Mouse (Mus musculus) layer of hippocampus, adult 18-20 months (tissue): ENCODE measurements around the gene Dnmt1. TPM values are rescaled to one million over a fixed set of nuclear protein-coding genes. Genes with fewer than 3 reads are reported as not detected.

Experiments used
- microRNA-seq, 2 experiments: library from miRNA; unstranded; fragments of <30 nt; microRNA quantifications; one replicate each; pipeline ENCODE4 v1.2.0; 2021
- total RNA-seq, 2 experiments: library from RNA; stranded (reverse); gene quantifications; 2 replicates each; pipeline ENCODE4 v1.2.3; 2021

Dnmt1 gene
- total RNA-seq, 2 experiments from 2014 or later, result 32.1 to 34.7 TPM

Small RNAs within 50 kb of the gene (microRNA-seq; reads per million reads assigned to microRNA genes)
- 0.49 to 0.98 reads per million in 2 experiments for gene Mir7081

Other genes starting within 250 kb of the Dnmt1 start
- gene Olfm2, start 213.5 kb downstream of the Dnmt1 start, total RNA-seq, result 10 to 100 TPM; 32.0 to 38.5 TPM
- 1 to 10 TPM; 1.7 to 2.0 TPM for gene Col5a3, start 144.8 kb downstream of the Dnmt1 start, total RNA-seq
- gene Rdh8, start 141.4 kb downstream of the Dnmt1 start, total RNA-seq, result not detected
- 10 to 100 TPM; 66.8 to 70.4 TPM for gene A230050P20Rik, start 91.2 kb downstream of the Dnmt1 start, total RNA-seq
- gene Angptl6, start 80.2 kb downstream of the Dnmt1 start, total RNA-seq, result 10 to 100 TPM in 1 of 2 experiments, 1 to 10 TPM in 1; 9.9 to 10.6 TPM
- 10 to 100 TPM; 24.1 to 25.3 TPM for gene Ppan, start 71.7 kb downstream of the Dnmt1 start, total RNA-seq
- gene Eif3g, start 61.3 kb downstream of the Dnmt1 start, total RNA-seq, result 100 to 1,000 TPM; 124 to 132 TPM
- gene S1pr2, start 16.9 kb upstream of the Dnmt1 start, total RNA-seq, result 1 to 10 TPM; 1.6 to 2.1 TPM
- gene Mrpl4, start 42.9 kb upstream of the Dnmt1 start, total RNA-seq, result 10 to 100 TPM; 61.0 to 61.9 TPM
- gene Icam1, start 56.1 kb upstream of the Dnmt1 start, total RNA-seq, result 1 to 10 TPM; 2.0 to 2.6 TPM
- gene Icam4, start 69.5 kb upstream of the Dnmt1 start, total RNA-seq, result 1 to 10 TPM in 1 of 2 experiments, under 1 TPM in 1; 0.97 to 1.2 TPM
- 100 to 1,000 TPM; 379 to 387 TPM for gene Icam5, start 72.2 kb upstream of the Dnmt1 start, total RNA-seq
- not detected for gene Zglp1, start 107.2 kb upstream of the Dnmt1 start, total RNA-seq
- 1 to 10 TPM; 1.6 to 2.9 TPM for gene Gm49373, start 113.2 kb upstream of the Dnmt1 start, total RNA-seq
- 10 to 100 TPM; 54.0 to 65.5 TPM for gene Fdx1l, start 113.7 kb upstream of the Dnmt1 start, total RNA-seq
- gene Gm38431, start 132.1 kb upstream of the Dnmt1 start, total RNA-seq, result 1 to 10 TPM; 2.2 to 2.7 TPM
- 10 to 100 TPM; 32.9 TPM for gene Raver1, start 132.1 kb upstream of the Dnmt1 start, total RNA-seq
- 10 to 100 TPM; 13.5 to 15.3 TPM for gene Tyk2, start 171.4 kb upstream of the Dnmt1 start, total RNA-seq
- 100 to 1,000 TPM; 163 TPM for gene Cdc37, start 190.1 kb upstream of the Dnmt1 start, total RNA-seq
- 10 to 100 TPM; 83.4 to 86.6 TPM for gene Pde4a, start 205.8 kb upstream of the Dnmt1 start, total RNA-seq